ENCODE assay signal across 7 mouse cellular contexts in genomic region chr5:29434228-29434871, GRCm38 (mm10). TPM values are rescaled to one million over a fixed set of nuclear protein-coding genes. Genes with fewer than 3 reads are reported as not detected.
DNase-seq lines count a peak whose midpoint lies in the region; ATAC-seq lines count a peak whose summit lies in the region.

Gene Nom1, plus strand, starts transcription at chr5:29434664.

- H3K9me3 ChIP-seq in embryonic facial prominence, embryonic 12.5 days: no peaks in the 10 kb centered on the region
- H3K9me3 ChIP-seq in limb, embryonic 11.5 days (ENCODE audit: control insufficient read depth, low read length): no peaks in the 10 kb centered on the region
- no peaks in the 10 kb centered on the region for H3K9me3 ChIP-seq in midbrain, embryonic 14.5 days (ENCODE audit: control insufficient read depth, low read length)

- DNase-seq in adrenal gland, postnatal 25 days: peak; percentile 87
- peak; percentile 99 for DNase-seq in heart, adult 11 months
- peak; percentile 92 for DNase-seq in kidney, adult 18-20 months
- peak; percentile 93 for DNase-seq in limb, embryonic 11.5 days (ENCODE audit: low spot score)
- peak; percentile 97 for DNase-seq in midbrain, embryonic 14.5 days
- DNase-seq in spleen, adult 18-20 months: peak; percentile 78 to 87

- peak within 1 kb of the TSS; percentile 73; the same call in 1 of the 2 replicates for H3K27ac ChIP-seq in embryonic facial prominence, embryonic 12.5 days
- 0 out of 2 replicates have a peak within 1 kb of the TSS, but pooled peaks have one; percentile 21 for H3K27ac ChIP-seq in limb, embryonic 11.5 days (replicated peaks; ENCODE audit: low read depth, low read length)
- peak within 1 kb of the TSS; percentile 63; the same call in 1 of the 2 replicates for H3K27ac ChIP-seq in midbrain, embryonic 14.5 days (replicated peaks; ENCODE audit: low read depth, low read length)

- peak within 1 kb of the TSS; percentile 94 for H3K4me2 ChIP-seq in embryonic facial prominence, embryonic 12.5 days (replicated peaks)
- H3K4me2 ChIP-seq in limb, embryonic 11.5 days (ENCODE audit: low read depth, severe bottlenecking): peak within 1 kb of the TSS; percentile 93
- H3K4me2 ChIP-seq in midbrain, embryonic 14.5 days (ENCODE audit: low read length): peak within 1 kb of the TSS; percentile 97

- no peaks in the 10 kb centered on the region for H3K27me3 ChIP-seq in embryonic facial prominence, embryonic 12.5 days
- no peaks in the 10 kb centered on the region for H3K27me3 ChIP-seq in limb, embryonic 11.5 days (ENCODE audit: control insufficient read depth, insufficient read depth, low read length)
- H3K27me3 ChIP-seq in midbrain, embryonic 14.5 days (ENCODE audit: control insufficient read depth, insufficient read depth, low read length): no peaks in the 10 kb centered on the region

- H3K36me3 ChIP-seq in embryonic facial prominence, embryonic 12.5 days: peaks cover 21% of the 10 kb centered on the region
- no peaks in the 10 kb centered on the region for H3K36me3 ChIP-seq in limb, embryonic 11.5 days (ENCODE audit: control insufficient read depth, insufficient read depth, low read length)
- H3K36me3 ChIP-seq in midbrain, embryonic 14.5 days (ENCODE audit: control insufficient read depth, insufficient read depth, low read length): peaks cover 28% of the 10 kb centered on the region

- peak within 1 kb of the TSS; percentile 98 for H3K4me3 ChIP-seq in embryonic facial prominence, embryonic 12.5 days
- peak within 1 kb of the TSS; percentile 98 for H3K4me3 ChIP-seq in limb, embryonic 11.5 days (ENCODE audit: low read depth, low read length)
- H3K4me3 ChIP-seq in midbrain, embryonic 14.5 days (replicated peaks; ENCODE audit: low read depth, low read length): peak within 1 kb of the TSS; percentile 92

- peaks cover 18% of the 10 kb centered on the region for H3K4me1 ChIP-seq in embryonic facial prominence, embryonic 12.5 days
- H3K4me1 ChIP-seq in limb, embryonic 11.5 days (ENCODE audit: control insufficient read depth, insufficient read depth, low read length): peaks cover 5% of the 10 kb centered on the region
- peaks cover 18% of the 10 kb centered on the region for H3K4me1 ChIP-seq in midbrain, embryonic 14.5 days (ENCODE audit: control insufficient read depth, insufficient read depth, low read length)

- H3K9ac ChIP-seq in embryonic facial prominence, embryonic 12.5 days: peak within 1 kb of the TSS; percentile 85
- peak within 1 kb of the TSS; percentile 73 for H3K9ac ChIP-seq in limb, embryonic 11.5 days (ENCODE audit: low read length)
- H3K9ac ChIP-seq in midbrain, embryonic 14.5 days (replicated peaks; ENCODE audit: low read length): peak within 1 kb of the TSS; percentile 81

- WGBS in embryonic facial prominence, embryonic 12.5 days: 5% methylated on average over 29 of the region's 29 CpGs
- WGBS in limb, embryonic 11.5 days: 5% methylated on average over 29 of the region's 29 CpGs
- WGBS in midbrain, embryonic 14.5 days: 4% methylated on average over 29 of the region's 29 CpGs

- ATAC-seq in embryonic facial prominence, embryonic 12.5 days (ENCODE audit: insufficient number of reproducible peaks, insufficient read depth, low FRiP score, low TSS enrichment): peak; percentile 93
- ATAC-seq in limb, embryonic 11.5 days (ENCODE audit: insufficient number of reproducible peaks, low FRiP score, low TSS enrichment, low read depth): peak; percentile 86; the same call in 1 of the 2 replicates
- ATAC-seq in midbrain, embryonic 14.5 days (ENCODE audit: low FRiP score, low TSS enrichment): peak; percentile 96

RNA-seq across cellular contexts. Expression of gene Nom1, which starts in this region (rescaled TPM):
- 31.4 and 45.8 TPM in 2 replicates for total RNA-seq in adrenal gland, postnatal 25 days (2021)
- 27.2 and 31.7 TPM in 2 replicates for polyA plus RNA-seq in embryonic facial prominence, embryonic 12.5 days (2016; fragmentation: Nextera tagmentation; extraction: Ambion mirVana)
- polyA plus RNA-seq in limb, embryonic 11.5 days (2014; fragmentation: Nextera tagmentation; extraction: Ambion mirVana): 24.4 and 34.5 TPM in 2 replicates
- 8.8 and 14.8 TPM in 2 replicates for polyA plus RNA-seq in midbrain, embryonic 14.5 days (2014; fragmentation: Nextera tagmentation; extraction: Ambion mirVana)

Comparison
In these comparisons a context has a peak if more than half of its experiments do, and no peak if none do; other contexts are left out.
1. Peak in every context shown above with its lines: DNase-seq, ATAC-seq, H3K4me3 ChIP-seq and H3K27ac ChIP-seq.
2. H3K27ac ChIP-seq: peak in every context shown above with its lines; median percentile 73 in embryonic facial prominence, embryonic 12.5 days; 63 in midbrain, embryonic 14.5 days; 21 in limb, embryonic 11.5 days.